Mouse (Mus musculus): ENCODE data around the gene Defb19.

The Defb19 gene

DNA sequence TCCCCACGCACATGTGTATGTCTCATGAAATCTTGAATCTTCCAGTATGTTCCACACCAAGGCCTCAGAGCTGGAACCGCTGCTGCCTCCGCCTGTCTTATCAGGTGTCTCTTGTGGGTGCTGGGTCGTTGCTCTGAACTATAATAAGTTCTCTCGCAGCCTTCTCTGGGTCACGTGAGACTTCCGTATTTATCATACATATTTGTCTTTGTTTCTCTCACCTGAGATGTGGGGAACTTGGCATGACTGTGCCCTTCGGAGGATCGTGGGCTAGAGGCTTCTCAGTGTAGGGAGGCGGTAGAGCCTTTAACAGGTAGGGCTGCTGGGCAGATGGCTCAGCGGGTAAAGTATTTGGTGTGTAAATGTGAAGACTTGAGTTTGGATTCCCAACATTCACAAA, 500 bp upstream of the Defb19 start:
- no peak for DNase-seq

DNA sequence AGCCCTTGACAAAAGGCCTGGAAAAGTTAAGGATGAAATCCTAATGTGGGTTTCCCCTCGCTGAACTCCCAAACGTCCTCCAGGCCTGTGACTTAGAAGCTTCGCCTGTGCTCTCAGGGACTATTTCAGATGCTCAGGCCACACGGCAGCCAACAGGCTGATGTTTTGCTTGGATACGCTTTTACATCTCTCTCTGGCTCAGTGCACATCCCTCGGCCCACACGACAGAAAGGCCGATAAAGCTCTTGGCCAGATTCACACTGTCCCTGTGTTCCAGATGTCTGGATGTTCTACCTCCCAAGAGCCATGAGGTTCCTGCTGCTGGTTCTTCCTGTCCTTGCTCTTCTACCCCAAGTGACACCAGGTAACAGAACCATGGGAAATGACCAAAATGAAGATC, 6.6 kb downstream of the Defb19 start:
- no peak for DNase-seq

DNA sequence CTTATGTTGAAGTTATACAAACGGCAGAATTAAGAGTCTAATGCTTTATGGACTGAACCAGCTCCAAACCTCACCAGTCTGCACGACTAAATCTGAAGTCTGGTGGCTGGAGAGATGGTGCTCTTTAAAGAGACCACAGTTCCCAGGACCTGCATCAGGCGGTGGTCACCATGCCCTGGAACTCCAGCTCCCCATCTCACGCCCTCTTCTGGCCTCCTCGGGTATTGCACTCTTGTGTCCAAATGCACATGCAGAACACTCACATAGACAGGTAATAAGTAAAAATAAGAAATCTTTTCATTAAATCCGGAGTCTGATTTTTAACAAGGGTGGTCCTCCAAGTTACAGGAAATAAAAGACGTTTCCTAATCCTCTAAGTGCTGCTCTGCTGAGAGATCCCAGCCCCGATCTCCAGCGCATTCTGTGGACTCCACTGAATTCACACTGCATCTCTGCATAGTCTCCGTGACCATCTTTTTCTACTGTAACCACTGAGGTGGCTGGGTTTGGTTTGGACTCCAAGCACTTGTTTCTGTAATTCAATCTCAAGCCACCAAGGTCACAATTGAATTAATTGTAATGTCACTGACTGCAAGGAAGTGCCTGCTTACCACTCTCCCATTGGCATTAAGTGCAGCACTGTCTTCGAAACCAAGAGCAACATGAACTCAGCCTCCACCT, 7.9 kb downstream of the Defb19 start, which contains the start of gene Defb21:
TSS of gene Defb21 (plus strand) at position 631 of the 681 bp plus-strand sequence.
- no peak for DNase-seq

DNA sequence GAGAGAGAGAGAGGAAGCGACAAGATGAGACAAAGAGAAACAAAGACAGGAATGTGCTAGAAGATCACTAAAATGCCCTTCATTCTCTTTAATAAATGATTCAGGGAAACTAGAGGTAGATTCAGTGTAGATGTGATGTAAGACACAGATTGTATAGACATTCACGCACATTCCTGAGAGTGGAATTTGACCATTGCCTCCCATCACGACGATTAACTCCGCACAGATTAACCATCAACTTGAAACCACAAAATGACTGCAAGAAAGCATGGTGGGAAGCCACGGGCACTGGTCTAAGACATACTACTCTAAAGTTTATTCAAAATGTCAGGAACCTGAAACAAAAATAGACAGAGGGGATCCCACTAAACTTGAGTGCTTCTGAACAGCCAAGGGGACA, 9.8 kb downstream of the Defb19 start:
- no peak for DNase-seq

DNA sequence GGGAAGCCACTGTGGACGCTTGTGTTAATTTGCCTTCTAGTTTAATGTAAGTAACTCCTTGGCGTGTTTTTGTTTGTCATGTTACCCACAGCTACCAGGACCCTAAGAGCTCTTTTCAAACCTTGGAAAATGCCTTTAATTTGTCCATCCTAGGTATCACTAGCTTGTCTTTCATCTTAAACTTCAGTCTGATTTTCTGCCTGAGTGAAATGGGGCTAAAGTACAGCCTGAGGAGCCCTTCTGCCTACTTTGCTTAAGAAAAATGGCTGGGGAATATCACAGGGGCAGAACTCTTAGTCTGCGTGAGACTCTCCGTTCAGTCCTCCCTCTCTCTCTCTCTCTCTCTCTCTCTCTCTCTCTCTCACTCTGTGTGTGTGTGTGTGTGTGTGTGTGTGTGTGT, 10.2 kb downstream of the Defb19 start:
- DNase-seq, result no peak

DNA sequence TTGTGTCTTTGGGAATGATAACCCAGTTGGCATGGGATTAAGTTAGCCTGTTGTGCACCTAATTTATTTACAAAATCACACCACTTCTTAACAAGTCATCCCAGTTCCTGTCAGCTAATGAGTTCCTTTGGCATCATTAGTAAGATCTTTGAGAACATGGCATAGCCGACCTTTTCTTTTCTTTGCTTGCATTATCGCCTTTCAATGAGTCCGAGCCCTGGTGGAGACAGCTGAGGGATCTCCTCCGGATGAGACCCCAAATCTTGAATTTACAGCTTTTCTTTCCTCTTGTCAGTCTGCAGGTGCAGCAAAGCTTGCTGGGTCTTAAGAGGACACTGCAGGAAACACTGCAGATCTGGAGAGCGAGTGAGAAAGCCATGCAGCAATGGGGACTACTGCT, 11.1 kb downstream of the Defb19 start, which contains the start of gene Gm17416:
TSS of gene Gm17416 (plus strand) at position 301 of the 400 bp plus-strand sequence.
- no peak for DNase-seq

DNA sequence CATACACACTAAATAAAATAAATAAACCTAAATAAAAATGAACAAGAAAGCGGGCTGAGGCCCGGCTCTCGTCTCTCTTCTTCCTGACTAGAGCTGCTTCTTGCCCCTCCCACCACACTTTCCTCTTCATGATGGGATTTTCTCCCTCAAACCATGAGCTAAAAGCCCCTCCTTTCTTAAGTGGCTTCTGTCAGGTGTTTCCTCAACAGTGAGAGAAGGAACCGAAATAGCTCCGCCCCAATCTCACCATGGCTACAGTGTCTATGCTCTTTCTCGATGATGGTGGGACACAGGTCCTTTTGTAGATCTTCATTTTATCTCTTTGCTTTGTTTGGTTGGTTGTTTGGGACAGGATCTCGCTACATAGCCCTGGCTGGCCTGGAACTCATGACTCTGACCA, 23.5 kb downstream of the Defb19 start:
- no peak for DNase-seq

DNA sequence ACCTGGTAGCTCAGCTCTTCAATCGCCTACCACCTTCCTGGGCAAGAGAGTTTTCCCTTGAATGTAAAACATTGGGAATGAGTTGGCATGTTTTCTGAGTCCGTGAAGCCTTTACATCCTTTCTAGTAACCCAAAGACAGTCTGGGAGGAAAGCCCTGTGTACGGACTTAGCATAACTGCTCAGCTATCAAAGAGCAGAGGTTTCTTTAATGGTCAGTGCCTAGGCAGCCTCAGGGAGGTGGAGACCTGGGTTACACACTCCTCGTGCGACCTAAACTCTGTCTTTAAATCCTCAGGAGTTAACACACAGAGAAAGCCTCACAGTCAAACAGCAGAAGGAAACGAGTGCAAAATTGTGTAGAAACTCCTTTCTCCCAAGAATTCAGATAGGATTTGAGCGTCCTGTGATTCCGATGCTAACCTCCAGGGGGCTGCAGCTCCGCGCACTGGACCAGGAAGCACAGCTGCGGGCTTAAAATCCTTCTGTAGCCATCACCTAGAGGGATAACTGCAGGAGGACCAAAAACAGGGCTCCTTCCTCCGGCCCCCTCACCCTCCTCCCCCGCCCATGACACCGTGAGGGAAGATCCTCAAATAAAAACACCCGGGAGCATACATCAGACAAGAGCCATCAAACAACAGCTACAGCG, 26.2 kb downstream of the Defb19 start:
- DNase-seq, result peak; percentile 2

DNA sequence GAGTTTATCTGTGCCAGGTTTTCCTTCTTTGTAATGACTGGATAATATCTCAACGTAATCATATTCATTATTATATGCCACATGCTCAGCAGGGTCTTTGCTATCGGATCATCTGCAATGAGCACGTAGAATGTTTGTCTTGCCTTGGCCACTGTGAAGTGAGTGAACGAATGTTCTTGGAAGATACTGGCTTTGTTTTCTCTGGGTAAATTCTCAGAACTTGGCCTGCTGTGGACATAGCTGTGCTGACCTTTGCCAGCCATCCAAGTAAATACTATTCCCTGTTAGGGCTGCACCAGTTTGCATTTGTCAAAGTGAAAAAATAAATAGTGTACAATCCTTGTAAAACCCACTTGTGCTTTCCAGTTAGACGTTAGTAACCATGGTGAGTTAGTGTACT, 32.0 kb downstream of the Defb19 start:
- DNase-seq, result no peak

DNA sequence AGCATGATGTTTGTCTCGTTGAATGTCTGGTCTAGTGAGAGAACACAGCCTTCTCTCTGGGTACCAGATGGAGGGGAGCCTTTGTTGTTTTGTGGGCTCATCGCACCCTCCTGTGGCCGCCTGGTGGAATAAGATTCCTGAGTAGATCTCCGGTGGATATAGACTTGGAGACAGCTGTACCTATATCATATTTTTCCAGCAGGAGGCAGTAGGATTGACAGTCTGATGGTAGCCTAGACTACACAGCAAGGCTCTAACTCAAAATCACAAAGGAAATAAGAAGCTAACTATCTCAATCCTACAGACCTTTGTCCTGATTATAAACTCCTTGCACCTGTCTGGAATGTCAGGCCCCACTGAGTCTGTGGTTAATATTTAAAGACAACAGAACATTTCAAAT, 35.4 kb downstream of the Defb19 start:
- peak; percentile 5 for DNase-seq

DNA sequence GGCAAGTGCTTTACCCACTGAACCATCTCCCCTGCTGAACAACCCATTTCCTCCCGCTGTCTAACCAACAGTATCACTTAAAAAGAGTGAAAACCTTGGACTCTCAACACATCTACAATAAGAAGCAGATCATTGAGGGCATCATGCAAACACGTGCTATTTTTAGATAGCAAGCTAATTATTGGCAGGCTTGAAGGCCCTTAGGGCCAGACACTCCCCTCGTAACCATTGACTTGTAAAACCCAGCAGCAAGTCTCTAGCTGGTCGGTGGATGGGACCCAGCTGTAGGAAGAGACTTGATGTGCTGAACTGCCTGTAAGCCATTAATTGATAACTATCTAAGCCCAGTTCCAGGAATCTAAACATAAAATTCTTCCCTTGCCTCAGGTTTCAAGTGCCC, 36.6 kb downstream of the Defb19 start:
- no peak for DNase-seq

DNA sequence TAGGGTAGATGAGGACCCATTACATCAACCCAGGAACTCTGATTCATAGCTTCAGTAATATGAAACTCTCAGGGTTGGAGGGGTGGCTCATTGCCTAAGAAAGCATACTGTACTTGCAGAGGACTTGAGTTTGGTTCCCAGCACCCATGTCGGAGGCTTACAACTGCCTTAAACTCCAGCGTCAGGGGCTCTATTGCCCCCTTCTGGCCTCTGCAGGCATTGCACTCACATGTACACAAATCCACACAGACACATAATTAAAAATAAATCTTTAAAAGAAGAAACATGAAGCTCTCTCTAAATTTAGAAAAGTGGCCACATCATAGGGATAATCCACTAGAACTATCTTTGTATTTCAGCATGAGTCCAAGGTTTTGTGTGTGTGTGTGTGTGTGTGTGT, 37.2 kb downstream of the Defb19 start:
- DNase-seq, result no peak

DNA sequence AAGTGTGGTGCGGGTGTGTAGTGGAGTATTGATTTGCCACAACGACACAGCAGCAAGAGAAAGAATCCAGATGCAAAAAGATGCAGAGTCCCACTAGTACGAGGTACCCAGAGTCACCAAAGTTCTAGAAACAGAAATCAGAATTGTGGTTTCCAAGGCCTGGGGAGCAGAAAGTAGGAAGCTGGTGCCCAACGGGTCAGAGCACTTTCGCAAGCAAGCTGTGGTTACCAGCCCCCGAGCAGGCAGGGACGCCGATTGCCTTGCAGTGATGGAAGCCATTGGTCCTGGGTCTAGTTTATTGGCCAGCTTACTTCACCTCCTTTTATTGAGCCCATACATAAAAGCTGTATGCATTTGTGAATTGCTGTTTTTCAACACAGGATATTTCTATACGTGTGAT, 38.1 kb downstream of the Defb19 start:
- no peak for DNase-seq

DNA sequence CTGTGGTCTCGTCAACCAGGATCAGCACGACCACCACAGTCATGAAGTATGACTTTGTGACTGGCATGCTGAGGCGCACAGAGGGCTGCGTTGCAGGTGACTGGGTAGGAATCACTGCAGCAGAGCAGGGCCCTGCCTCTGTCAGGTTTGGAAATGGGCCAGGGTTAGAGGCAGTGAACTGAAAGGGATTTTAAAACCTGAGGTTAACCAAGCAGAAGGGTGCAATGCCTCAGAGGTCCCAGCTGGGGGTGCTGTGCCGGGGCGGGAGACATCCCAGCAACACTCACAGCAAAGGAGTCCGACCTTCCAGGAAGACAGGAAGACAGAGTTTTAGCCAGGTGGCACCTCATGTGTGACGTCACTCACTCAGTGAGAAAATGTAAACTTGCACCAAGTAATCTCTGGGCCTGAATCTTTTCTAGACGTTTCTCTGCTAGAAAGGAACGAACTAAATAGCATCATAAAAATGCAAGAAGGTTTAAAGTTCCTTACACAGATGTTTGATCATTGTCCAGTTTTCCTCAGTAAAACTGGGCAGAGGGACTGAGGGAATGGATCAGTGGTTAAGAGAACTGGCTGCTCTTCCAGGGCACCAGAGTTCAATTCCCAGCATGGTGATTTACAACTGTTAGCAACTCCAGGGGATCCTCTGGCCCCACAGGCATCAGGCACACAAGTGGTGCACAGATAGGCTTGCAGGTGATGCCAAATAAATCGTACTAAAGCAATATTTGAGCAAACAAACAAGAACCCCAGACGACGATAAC, 40.0 kb downstream of the Defb19 start, which contains the start of gene Defb29:
TSS of gene Defb29 (minus strand) at position 155 of the 767 bp plus-strand sequence.
- DNase-seq, result no peak

All from cerebellum, adult 11-12 months (tissue).